Mouse (Mus musculus) intestine, embryonic 16.5 days (tissue): ENCODE measurements at regions not wholly inside any gene's neighbourhood (a gene's known extent, or its start where the extent isn't known, plus 50 kb on each side); places are given as distances from the start of the nearest gene placed in this dataset.

Experiments used
- ATAC-seq: fragments of 200-750 bp; cut with Nextera tagmentation; 2 replicates; pipeline ENCODE4 v1.8.0; 2017; ENCODE audit warnings: moderate TSS enrichment, moderate library complexity
- H3K27ac ChIP-seq: fragments of 300-500 bp; sonication (generic); 2 replicates; pipeline ENCODE4 v1.5.1; 2014; ENCODE audit warnings: mild to moderate bottlenecking, low read length
- H3K27me3 ChIP-seq: fragments of 300-500 bp; sonication (generic); replicated peaks from 2 replicates; pipeline ENCODE4 v1.6.1; 2014; ENCODE audit warnings: low read length, control low read depth, mixed read lengths; ENCODE audit not compliant: control insufficient read depth, insufficient read depth
- H3K36me3 ChIP-seq: fragments of 300-500 bp; sonication (generic); 2 replicates; pipeline ENCODE4 v1.6.1; 2014; ENCODE audit warnings: low read length, control low read depth; ENCODE audit not compliant: control insufficient read depth, insufficient read depth
- H3K4me1 ChIP-seq: fragments of 300-500 bp; sonication (generic); 2 replicates; pipeline ENCODE4 v1.6.1; 2014; ENCODE audit warnings: low read length, control low read depth, mixed read lengths; ENCODE audit not compliant: control insufficient read depth, insufficient read depth
- H3K4me2 ChIP-seq: fragments of 300-500 bp; sonication (generic); 2 replicates; pipeline ENCODE4 v1.6.1; 2014; ENCODE audit warnings: low read depth, low read length, control low read depth
- H3K4me3 ChIP-seq: fragments of 300-500 bp; sonication (generic); 2 replicates; pipeline ENCODE4 v1.5.1; 2014; ENCODE audit warnings: mild to moderate bottlenecking, low read length
- H3K9ac ChIP-seq: fragments of 300-500 bp; sonication (generic); 2 replicates; pipeline ENCODE4 v1.6.1; 2014; ENCODE audit warnings: low read depth, low read length
- H3K9me3 ChIP-seq: fragments of 300-500 bp; sonication (generic); 2 replicates; pipeline ENCODE4 v1.6.1; 2016; ENCODE audit warnings: low read length, control low read depth; ENCODE audit not compliant: control insufficient read depth
- WGBS: fragments of 180-500 bp; shearing (Covaris S2); extraction: QIAGEN DNeasy Blood & Tissue Kit; methylation state at CpG from one replicate; pipeline ENCODE4 v1.1.7; 2014; 5-methylcytosine and 5-hydroxymethylcytosine counted together

DNA sequence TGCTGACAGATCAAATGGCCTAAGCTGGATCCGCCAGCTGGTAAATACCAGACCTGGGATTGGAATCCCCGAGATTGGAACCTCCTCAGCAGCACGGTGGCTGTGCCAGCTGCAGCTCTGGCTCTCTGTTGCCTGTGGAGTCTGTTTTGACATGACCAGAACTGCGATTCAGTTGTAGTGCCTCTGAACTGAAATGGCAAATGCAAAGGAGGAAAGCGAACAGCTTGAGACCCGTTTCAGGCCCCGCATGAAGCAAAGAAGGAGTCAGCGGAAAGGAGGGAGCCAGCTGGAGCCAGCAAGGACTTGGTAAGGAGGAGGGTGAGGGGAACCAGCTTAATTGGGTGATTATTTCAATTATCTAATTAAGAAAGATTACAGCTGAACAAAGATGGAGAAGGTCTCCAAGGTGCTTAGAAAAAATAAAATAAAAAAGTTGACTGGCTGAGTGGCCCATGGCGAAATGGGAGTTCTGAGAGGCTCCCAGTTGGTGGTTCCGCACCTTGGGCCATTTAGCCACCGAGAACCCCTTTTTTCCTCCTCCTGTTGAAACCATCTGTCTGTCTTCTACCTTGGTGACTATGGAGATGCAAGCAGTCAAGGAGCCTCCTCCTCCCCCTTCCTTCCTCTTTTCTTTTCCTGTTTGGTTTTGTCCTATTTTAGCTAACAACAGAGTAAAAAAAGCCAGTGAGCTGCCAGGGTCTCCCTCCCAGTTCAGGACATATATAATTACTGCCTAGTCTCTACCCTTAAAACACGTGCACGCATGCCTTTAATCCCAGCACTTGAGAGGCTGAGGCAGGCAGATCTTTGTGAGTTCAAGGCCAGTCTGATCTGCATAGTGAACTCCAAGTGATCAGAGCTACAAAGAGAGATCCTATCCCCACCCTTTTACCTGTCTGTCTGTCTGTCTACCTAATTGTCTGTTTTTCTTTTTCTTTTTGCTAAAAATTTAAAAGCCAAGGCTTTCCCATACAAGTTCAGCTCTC, 54.3 kb upstream of the Rybp start:
- Histone ChIP-seq H3K9me3 (no peaks in the 10 kb centered on the region), H3K9ac (no peak overlapping the region), H3K27me3 (0 out of 2 replicates have a peak, but pooled peaks cover 3% of the 10 kb centered on the region), H3K4me3 (no peak overlapping the region), H3K4me2 (no peak overlapping the region), H3K4me1 (no peaks in the 10 kb centered on the region), H3K27ac (no peak overlapping the region), H3K36me3 (no peaks in the 10 kb centered on the region)
- ATAC-seq, result no peak
- WGBS, result 62% methylated on average over 13 of the region's 13 CpGs

- Histone ChIP-seq H3K9me3 (no peaks in the 10 kb centered on the region), H3K36me3 (no peaks in the 10 kb centered on the region), H3K9ac (no peak overlapping the region), H3K4me3 (no peak overlapping the region), H3K27me3 (0 out of 2 replicates have a peak, but pooled peaks cover 3% of the 10 kb centered on the region), H3K4me1 (0 out of 2 replicates have a peak, but pooled peaks cover 5% of the 10 kb centered on the region), H3K27ac (no peak overlapping the region), H3K4me2 (no peak overlapping the region)
- no peak for ATAC-seq
- 84% methylated on average over 4 of the region's 4 CpGs for WGBS
Observed at GRCm38 (mm10) chr6:100338291-100338690, 51.0 kb upstream of the Rybp start.
